Mouse (Mus musculus) layer of hippocampus, adult 9-11 months (tissue): Measurements from ENCODE around the gene Gm38394.
"Not testable (repeated sequence)": the region's sequence is repeated elsewhere in the genome, so short reads cannot be mapped to it uniquely, and the experiment has no call there.

ENCODE experiments used
- DNase-seq: peaks from one replicate; pipeline ENCODE4 v3.0.0; 2022

The Gm38394 gene

GRCm38 (mm10) chr1:133661203-133661933, at the start of gene Gm38394:
Gene Gm38394 (minus strand): TSS chr1:133661318.
- peak; percentile 95 for DNase-seq

- no peak for DNase-seq
Observed at GRCm38 (mm10) chr1:133710895-133711294, 49.8 kb upstream of the Gm38394 start.

- DNase-seq = no peak
Observed at GRCm38 (mm10) chr1:133709292-133709691, 48.2 kb upstream of the Gm38394 start.

DNA sequence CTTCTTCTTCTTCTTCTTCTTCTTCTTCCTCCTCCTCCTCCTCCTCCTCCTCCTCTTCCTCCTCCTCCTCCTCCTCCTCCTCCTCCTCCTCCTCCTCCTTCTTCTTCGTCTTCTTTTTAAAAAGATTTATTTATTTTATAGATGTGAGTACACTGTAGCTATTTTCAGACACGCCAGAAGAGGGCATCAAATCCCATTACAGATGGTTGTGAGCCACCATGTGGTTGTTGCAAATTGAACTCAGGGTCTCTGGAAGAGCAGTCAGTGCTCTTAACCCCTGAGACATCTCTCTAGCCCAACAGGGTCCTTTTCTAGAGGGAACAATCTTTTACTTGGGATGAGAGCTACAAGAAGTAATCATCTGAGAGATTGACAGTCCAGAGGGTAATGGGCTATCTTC, 40.7 kb upstream of the Gm38394 start:
- not testable (repeated sequence) for DNase-seq

DNA sequence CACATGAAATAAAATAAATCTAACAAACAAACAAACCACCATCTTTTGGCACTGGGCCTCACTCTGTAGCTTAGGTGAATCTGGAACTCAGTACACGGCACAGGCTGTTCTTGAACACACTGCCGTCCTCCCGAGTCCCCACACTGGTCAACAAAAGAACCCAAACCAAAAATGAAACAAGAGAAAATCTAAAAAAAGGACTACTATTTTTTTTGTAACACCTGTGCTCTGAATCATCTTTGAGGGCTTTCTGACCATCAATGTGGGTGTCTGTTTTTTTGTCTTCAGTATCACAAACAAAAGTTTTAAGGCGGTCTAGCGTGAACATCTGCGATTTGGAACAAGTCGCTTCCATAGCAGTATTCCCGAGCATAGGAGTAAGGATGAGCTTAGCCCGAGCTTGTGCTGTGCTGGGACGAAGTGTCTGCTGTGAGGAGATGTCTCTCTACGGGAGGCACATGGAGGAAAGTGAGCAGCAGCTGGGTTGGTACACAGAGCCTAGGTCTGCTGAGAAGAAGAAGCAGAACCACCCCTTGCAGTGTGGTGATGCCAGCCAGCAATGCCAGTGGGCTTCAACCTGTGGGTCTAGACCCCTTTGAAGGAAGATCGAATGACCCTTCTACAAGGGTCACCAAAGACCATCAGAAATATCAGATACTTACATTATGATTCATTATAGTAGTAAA, 37.0 kb upstream of the Gm38394 start:
- no peak for DNase-seq

DNA sequence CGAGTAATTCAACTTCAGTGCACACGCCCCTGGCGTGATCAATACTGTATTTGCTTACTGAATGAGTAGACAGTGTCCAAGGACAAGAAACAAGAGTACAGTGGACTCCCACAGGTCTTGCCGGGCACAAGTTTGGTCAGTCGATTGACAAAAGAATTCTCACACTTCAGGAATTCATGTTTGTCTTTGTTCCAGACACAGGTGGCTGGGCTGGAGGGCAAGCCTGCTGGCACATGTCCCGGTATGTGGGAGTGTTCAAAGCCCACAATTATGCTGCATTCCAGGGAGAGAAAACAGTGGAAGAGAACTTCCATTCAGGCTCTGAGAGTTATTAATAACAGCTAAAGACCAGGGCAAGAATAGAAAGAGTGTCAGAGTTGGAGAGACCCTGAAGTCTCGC, 34.8 kb upstream of the Gm38394 start:
- peak; percentile 14 for DNase-seq

DNA sequence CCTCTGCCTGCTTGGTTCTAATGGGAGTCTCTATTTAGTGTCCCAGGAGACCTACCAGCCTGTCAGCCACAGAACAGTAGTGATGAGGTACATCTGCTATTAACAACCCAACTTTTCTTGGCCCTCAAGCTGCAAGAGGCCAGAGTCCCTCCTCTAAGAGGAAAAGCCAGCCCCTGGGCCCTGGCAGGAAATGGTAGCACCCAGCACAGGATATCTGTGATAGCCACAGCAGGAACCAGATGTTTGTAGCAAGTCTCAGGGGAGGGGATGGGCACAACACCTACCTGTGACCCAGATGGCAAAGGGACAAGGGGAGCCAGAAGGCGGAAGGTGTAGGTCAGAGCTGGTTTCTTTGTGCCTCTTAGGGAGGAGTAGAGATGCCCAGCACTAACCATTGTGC, 33.8 kb upstream of the Gm38394 start:
- DNase-seq = no peak

DNA sequence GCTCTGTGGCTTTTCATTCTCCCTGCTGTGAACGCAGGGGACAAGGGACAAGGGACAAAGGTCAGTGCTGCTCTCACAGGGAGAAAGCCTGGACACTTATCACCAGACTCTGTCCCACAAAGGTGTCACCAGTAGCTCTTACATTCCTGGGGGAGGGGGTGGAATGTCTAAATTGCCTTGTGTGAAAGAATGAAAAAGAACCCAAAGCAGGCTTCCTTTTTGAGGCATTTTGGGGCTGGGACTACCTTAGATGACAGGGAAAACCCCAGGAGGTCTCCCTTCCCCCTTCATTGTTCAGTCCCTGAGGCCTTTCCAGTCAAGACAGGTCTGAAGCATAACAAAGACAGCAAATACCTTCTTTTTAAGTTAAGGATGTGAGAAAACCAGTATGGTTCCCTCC, 33.2 kb upstream of the Gm38394 start:
- DNase-seq = no peak

DNA sequence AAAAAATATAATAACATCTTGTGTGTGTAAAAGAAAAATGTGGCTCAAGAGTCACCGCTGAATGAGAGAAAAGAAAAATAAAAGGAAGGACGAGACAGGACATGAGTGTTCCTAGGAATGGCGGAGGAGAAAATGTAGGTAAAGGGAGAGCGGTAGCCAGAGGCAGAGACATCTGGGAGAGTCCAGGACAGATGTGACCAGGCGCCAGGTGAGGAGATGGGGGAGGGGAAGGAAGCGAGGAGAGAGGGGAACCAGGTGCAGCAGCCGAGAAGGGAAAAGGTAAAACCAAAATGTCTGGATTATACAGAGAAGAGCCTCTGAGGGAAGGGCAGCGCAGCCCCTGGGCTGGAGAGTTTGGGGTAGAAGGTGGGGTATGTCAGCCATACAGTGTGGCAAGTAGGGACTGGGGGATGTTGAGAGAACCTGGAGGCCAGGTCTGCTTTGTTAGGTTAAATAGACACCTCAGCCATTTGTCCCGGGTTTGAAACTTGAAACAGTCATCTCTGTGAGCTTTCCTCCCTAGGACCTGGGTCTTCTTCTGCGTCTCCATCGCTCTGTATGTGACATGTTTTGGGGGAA, 32.5 kb upstream of the Gm38394 start:
- no peak for DNase-seq

DNA sequence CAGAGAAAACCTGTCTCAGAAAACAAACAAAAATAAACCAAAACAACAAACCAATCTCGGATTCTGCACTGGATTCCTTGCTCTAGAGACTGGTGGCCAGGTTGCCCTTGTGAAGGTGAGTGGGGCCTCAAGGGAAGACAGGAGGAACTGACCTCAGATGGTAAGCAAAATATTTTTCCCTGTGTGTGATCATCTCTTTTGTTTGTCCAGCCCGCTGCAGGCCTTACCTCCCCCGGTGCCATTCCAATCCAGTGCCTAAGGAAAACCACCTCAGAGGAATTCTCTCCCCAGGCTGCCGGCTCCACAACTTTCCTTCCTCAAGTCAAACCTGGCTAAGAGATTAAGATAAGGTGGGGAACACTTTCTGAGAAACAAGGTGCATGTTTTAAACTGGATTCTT, 31.1 kb upstream of the Gm38394 start:
- no peak for DNase-seq

GRCm38 (mm10) chr1:133691046-133691445, 29.9 kb upstream of the Gm38394 start:
- DNase-seq = no peak

GRCm38 (mm10) chr1:133689897-133690296, 28.8 kb upstream of the Gm38394 start, which contains the start of gene Lax1:
Gene Lax1 (minus strand): TSS chr1:133690108.
- DNase-seq = no peak

- DNase-seq = no peak
Observed at GRCm38 (mm10) chr1:133688301-133688700, 27.2 kb upstream of the Gm38394 start.

GRCm38 (mm10) chr1:133685749-133686519, 24.8 kb upstream of the Gm38394 start:
- peak; percentile 49 for DNase-seq

DNA sequence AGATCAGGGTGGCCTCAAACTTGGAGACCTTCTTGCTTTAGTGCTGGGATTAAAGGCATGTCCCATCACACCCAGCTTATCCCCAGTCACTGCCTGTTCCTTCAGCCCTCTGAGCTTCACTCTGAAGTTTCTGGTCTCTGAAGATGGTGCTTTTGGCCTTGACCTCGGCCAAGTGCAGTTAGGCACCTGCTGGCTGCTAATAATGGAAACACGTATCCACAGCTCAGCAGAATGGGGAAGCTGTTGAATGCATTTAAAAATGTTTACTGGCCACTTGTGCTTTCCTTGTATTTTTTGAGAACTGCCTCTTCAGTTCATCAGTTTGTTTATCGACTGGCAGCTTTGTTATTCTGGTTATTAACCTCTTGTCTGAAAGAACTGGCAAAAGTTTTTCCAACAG, 10.7 kb upstream of the Gm38394 start:
- DNase-seq = no peak

DNA sequence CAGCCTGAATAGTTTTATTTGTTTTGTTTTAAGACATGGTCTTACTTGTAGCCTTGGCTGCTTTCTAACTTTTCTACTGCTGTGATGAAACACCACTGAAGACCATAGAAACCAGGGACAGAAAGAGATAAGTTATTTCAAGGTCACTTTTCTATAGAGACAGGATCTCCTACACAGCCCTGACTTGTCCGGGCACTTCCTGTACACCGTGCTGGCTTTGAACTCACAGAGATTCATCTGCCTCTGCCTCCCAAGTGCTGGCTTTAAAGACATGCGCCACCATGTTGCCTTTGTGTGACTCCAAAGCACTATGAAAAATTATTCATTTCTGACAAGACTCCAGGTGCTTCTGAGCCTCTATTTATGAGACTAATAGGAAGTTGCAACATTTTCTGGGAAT, 10.1 kb upstream of the Gm38394 start:
- no peak for DNase-seq

- no peak for DNase-seq
Observed at GRCm38 (mm10) chr1:133670776-133671175, 9.7 kb upstream of the Gm38394 start.

GRCm38 (mm10) chr1:133670190-133670589, 9.1 kb upstream of the Gm38394 start:
- no peak for DNase-seq

- DNase-seq = no peak
Observed at GRCm38 (mm10) chr1:133668618-133669017, 7.5 kb upstream of the Gm38394 start.

GRCm38 (mm10) chr1:133667721-133668120, 6.6 kb upstream of the Gm38394 start:
- DNase-seq = no peak

DNA sequence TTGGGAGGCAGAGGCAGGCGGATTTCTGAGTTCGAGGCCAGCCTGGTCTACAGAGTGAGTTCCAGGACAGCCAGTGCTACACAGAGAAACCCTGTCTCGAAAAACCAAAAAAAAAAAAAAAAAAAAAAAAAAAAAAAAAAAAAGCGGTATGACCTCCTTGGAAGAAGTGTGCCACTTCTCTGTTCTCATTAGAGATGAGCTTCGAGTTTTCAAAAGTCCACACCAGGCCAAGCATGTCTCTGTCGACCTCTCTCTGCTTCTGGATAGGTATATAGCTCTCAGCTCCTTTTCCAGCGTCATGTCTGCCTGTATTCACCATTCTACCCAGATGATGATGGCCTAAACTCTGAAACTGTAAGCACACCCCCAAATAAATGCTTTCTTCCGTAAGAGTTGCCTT, 4.6 kb upstream of the Gm38394 start:
- DNase-seq = not testable (repeated sequence)

DNA sequence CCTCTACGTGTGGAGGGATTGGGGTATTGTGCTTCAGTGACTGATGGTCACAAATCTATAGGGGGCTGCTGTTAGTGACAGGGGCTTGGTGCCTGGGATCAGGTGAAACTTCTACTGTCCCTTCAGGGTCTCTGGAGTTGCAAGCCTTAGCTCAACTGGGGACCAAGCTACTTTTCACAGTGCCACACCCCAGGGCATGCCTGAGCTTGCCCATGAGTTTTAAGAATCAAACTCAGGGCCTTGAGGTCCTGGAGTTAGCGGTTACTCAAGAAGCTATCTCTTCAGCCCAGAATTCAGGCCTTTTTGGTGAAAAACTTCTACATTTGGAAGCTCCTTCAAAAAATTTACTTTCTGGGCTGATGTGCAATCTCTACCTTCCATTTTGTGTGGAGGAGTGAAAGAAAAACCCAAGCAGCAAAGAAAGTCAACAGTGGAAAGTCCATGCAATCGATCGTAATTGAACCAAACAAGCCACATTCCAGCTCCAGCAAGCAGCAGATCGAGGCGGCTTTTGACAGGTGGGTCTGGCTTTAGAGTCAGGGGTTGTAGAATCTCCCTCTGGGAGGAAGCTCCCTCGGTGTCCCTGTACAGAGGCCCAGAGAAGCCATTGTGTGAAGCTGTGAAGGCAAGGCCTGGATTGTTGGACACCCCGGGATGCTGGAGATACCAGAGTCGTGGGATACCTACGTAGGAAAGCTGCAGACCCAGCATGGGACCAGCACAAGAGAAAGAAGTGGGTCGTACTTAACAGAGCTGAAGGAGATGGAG, 3.3 kb upstream of the Gm38394 start:
- DNase-seq = no peak

- peak; percentile 47 for DNase-seq
Observed at GRCm38 (mm10) chr1:133663427-133663826, 2.3 kb upstream of the Gm38394 start.
